Mouse (Mus musculus): ENCODE measurements around the gene Lta.
A peak's percentile ranks its signal among the peaks of the same experiment; 100 is the strongest.

GRCm38 (mm10) chr17:35218516-35219193 is 13.5 kb upstream of the Lta start:
- no peak for TF ChIP-seq CTCF (IDR thresholded peaks at IDR 0.05)
- TF ChIP-seq POLR2A (IDR thresholded peaks at IDR 0.05; ENCODE audit: insufficient read depth, low read depth, low read length), result no peak
- 0 out of 2 replicates have a peak, but pooled peaks have one; percentile 42 for TF ChIP-seq EP300 (IDR thresholded peaks at IDR 0.05; ENCODE audit: insufficient read depth, low read depth, low read length)

Data from heart, adult 2 months (tissue).